Mouse (Mus musculus) lung, postnatal 0 days (tissue): ENCODE measurements around the gene Zfp462.

Experiments
- CTCF ChIP-seq: IDR thresholded peaks from 2 replicates; pipeline ENCODE4 v1.5.1; 2016; ENCODE audit warnings: antibody characterized with exemption, mild to moderate bottlenecking
- EP300 ChIP-seq: IDR thresholded peaks from 2 replicates; pipeline ENCODE4 v1.6.1; 2016; ENCODE audit warnings: antibody characterized with exemption, mild to moderate bottlenecking, control low read depth

DNA sequence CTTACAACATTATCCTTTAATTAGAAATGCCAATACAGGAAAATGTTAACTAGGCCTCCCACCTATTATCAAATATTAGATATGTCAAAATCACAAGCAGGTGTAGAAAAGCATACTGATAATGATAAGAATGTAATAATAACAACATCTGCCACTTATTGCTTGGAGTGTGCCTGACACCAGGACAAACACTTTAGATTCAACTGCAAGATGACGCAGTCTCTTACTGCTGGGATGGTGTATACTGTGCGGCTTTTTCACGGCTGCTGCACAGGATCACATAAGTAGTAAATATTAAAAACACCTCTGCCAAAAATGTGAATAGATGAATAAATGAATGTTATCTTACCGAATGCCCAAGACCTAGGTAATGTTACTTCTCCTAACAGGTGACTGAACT lies 48.8 kb upstream of the Zfp462 start:
- TF ChIP-seq CTCF (no peak), EP300 (no peak)
